Mouse (Mus musculus) ovary, adult 18-20 months (tissue): ENCODE measurements around the gene Klhdc1.

Source experiments
- DNase-seq: peaks from one replicate; pipeline ENCODE4 v3.0.0; 2022; ENCODE audit warnings: low spot score, mixed read lengths

The Klhdc1 gene

DNA sequence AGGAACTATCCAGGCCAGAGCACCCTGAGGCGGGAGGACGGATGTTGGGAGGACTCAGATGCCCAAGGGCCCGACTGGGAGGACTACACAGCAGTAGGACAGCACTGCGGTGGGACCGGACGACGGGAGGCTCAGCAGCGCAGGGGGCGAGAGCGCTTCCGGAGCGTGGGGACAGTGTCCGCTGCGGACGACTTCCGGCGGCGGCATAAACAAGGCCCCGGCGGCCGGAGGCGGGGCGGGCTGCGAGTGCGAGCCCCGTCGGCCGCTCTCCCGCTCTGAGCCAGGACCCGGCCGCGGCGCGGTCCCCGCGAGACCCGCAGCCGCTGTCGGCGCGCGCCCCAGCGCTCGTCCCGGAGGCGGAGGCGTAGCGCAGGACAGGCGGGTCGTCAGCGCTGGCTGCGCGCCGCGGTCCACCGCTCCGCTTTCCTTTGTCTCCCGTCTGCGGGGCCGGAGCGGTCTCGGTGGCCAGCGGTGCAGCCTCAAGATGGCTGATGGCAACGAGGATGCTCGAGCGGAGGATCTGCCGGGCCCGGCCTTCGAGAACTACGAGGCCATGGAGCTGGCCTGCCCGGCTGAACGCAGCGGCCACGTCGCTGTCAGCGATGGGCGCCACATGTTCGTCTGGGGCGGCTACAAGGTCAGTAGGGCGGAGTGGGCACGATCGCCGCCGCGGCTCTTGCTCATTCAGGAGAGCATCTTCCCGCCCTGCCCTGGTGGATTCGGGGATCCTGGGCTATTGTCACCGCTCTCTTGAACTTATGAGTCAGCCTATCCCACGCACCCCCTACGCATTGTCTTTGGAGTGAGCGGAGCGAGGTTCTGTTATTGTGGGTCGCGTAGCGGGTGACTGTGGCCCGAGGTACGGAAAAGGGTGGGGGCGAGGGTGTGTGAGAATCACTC is 55.8 kb downstream of the Klhdc1 start, which contains the start of gene Klhdc2:
Gene Klhdc2 (plus strand): TSS at position 171 of the 900 bp plus-strand sequence.
- peak; percentile 82 for DNase-seq

DNA sequence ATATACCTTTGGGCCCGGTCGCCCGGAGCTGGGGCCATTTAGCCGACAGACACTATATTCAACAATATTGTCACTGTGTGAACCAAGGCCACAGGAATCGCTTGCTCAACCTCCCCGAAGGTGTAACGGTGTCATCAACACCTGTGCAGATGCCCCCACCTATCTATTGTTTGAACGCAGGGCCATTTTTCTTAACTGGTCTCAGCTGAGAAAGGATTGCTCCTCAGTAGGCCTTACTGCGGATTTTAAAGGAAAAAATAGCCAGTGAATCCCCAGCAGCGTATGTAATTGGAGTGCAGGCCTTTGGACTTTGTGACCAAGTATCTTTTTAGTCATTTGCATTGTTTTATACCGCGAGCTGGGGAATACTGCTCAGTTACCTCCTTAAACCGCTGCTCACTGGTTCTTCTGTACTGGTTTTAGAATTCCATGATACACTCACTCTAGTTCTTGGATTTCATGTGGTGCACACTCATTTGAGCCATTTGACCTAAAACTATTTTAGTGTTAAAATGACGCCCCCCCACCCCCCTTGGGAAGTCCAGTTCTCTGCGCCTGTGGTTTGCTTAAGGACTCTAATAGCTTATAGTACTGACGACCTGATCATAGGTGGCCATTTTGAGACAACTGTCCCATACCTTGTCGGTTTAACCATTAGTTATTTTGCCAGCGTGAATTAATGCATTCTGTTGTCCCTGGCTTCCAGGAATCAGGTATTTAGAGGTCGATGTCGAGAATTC is 56.6 kb downstream of the Klhdc1 start:
- no peak for DNase-seq

DNA sequence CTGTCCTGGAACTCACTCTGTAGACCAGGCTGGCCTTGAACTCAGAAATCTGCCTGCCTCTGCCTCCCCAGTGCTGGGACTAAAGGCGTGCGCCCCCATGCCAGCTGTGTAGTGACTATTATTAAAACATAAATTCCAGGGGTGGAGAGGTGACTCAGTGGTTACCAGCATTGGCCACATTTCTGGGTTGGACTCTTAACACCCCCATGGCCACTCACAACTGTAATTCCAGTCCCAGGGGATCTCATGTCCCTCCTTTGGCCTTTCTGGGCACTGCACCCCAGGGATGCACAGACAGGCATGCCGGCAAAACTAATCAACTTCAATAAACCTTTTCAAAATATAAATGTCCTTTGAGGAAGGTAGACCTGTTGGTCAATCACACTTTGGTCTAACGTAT is 57.3 kb downstream of the Klhdc1 start:
- DNase-seq = no peak

DNA sequence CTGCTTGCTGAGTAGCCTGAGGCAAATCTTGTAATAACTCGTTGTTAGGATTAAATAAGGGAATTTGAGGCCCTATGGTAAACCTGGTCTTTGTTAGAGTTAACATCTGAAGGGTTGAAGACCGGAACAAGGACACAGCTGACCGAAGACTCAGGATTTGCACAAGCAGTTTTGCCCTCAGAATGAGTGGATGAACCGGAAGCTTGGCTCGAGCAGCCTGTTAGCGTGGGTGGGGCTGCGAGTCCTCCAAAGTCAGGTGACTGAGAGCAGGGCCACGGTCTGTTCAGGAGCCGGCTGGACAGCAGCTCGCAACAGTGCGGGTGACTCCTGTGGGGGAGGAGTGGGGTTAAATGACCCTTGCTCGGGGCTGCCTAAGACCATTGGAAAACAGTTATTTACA is 58.3 kb downstream of the Klhdc1 start:
- peak; percentile 28 for DNase-seq

DNA sequence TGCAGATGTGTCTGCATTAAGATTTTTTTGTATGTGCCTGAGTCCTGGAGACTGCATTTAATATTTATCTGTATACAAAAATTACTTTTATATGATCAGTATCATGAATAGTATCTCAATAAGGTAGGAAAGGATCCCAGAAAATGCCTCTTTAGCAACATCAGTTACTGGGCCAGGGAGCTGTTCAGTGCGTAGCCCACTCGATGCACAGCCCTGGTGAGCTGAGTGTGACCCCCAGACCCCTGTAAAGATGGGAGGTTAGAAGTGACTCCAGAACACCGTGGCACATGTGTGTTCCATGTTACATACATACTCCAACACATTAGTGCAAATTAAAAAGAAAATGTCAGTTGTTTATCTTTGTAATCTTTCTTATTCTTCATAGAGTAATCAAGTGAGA is 58.9 kb downstream of the Klhdc1 start:
- no peak for DNase-seq

DNA sequence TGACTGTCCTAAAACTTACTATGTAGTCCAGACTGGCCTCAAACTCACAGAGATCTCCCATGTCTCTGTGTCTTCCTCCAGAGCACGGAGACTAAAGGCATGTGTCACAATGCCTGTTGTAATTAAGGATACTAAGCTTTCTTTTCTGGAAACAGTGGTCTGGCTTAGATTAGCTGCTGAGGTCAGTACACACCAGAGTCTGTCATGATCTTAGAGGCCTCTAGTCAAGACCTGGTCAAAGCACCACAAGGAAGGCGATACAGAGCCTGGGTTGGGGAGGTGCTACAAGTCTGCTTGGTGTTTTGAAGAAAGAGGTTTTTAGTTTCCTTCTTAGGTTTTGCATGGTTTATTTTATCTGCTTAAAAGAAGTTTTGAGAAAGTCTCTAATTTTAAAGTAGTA is 59.4 kb downstream of the Klhdc1 start:
- no peak for DNase-seq

DNA sequence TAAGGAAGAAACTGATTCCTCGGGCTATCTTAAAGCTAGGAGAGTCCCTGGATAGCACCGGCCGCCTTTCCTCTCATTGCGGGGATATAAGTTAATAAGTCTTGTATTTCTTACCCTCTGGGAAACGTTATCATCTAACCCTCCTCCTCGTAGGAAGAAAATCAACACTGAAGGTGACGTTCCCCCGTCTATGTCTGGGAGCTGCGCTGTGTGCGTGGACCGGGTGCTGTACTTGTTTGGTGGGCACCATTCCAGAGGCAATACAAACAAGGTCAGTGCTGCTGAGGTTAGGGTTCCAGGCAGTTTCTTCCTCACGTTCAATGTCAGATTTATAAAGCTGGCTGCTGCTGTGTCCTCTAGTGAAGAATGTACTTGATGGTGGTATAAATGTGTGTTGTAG is 61.2 kb downstream of the Klhdc1 start:
- DNase-seq = no peak

DNA sequence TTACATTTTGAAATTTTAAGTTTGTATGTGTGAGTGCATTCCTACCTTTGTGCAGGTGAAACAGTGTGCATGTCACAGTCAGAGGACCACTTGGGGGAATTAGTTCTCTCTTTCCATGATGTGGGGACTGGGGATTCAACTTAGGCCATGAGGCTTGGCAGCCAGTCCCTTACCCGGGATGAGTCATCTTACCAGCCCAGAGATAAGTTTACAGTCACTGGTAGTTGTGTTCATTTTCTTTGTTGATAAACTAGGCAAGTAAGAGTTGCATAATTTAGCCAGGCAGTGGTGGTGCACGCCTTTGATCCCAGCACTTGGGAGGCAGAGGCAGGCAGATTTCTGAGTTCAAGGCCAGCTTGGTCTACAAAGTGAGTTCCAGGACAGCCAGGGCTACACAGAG is 63.1 kb downstream of the Klhdc1 start:
- no peak for DNase-seq

DNA sequence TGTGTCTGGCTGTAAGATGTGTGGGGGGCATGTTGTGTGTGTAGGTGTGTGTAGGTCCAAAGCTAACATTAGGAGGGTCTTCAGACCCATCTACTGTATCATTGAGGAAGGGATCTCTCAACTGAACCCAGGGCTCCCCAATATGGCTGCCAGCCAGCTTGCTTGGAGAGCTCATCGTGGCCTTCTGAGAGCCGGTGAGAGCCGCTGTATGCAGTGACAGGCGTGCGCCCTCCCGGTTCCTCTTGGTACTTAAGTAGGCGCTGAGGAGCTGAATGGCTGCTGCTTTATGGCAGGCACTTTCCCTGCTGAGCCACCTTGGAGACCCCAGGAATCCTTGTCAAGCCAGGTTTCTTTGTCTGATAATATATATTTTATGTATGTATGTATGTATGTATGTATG is 65.4 kb downstream of the Klhdc1 start:
- no peak for DNase-seq

DNA sequence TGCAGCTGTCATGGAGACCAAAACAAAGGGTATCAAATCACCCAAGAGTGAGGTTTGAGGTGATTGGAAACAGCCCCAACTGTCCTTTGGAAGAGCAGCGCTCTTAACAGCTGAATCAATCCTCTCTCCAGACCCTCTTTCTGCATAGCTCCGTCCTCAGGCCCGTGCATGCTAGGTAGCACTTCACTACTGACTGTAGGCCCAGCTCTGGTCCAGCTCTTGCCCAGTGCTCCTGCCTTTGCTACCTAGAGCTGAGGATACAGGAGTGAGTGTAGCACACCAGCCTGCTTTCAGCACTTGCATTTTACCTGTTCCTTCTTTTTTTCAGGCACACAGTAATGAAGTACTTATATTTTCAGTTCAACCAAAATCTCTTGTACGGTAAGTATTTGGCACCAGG is 68.7 kb downstream of the Klhdc1 start:
- no peak for DNase-seq

DNA sequence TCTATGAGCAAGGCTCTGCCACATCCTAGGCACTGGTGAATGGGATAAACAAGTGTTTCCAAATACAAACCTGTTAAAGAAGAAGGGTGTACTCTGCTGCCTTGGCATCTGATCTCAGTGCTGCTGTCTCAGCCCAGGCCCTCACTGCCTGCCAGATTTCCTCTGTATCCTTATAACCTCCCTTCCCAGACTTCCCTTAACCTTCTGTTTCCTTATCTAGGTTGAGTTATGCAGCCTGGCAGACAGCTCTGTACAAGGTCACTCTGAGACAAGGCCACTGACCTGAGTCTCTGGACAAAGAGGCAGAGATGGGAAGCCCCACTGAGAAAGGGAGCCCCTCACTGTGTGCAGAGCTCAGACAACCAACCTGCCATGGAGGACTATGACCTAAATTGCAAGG is 77.5 kb downstream of the Klhdc1 start:
- no peak for DNase-seq

DNA sequence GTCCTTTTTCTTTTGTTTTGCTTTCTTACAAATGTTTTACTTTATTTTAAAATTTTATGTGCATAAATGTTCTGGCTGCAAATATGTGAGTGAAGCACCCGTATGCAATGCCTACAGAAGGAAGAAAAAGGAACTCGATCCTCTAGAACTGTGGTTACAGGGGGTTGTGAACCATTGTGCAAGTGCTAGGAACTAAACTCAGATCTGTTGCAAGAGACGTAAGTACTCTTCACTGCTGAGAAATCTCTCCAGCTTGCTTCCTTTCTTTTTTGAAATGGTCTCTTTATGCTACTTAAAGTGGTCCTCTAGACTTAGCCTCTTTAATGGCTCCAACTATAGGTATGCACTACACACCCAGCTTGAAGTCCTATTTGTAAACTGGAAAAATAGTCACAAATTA is 90.2 kb downstream of the Klhdc1 start:
- DNase-seq = no peak

DNA sequence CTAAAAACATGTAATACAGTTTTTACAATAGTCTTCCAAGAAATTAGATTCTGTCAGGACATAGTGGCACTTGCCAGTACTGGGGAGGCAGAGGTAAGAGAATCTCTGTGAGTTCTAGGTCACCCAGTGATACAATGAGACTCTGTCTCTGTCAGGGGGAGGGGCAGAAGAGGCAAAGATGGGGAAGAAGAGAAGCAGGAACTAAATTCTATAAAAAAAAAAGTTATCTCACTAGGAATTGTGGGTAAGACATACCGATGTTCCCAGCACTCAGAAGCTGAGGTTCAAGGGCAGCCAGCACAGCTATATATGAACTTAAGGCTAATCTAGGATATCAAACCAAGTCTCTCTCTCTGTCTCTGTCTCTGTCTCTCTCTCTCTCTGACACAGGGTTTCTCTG is 91.2 kb downstream of the Klhdc1 start:
- DNase-seq = no peak

DNA sequence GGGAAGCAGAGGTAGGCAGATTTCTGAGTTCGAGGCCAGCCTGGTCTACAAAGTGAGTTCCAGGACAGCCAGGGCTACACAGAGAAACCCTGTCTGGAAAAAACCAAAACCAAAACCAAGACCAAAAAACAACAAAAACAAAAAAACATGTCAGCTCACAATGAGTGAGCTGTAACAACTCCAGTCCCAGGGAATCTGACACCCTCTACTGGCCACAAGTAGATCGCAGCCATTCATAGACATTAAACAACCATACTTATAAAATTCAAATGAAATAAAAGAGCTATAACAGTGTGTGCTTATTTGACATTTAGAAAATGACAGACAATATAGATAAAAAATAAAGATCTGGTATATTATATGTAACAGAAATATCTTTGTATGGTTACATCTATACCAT is 92.6 kb downstream of the Klhdc1 start:
- no peak for DNase-seq
